Mouse (Mus musculus): ENCODE results near the gene Lrrc4. TPM values are rescaled to one million over a fixed set of nuclear protein-coding genes. Genes with fewer than 3 reads are reported as not detected.

Lrrc4 gene
- polyA plus RNA-seq, 1 experiment, result 0.32 TPM

DNA sequence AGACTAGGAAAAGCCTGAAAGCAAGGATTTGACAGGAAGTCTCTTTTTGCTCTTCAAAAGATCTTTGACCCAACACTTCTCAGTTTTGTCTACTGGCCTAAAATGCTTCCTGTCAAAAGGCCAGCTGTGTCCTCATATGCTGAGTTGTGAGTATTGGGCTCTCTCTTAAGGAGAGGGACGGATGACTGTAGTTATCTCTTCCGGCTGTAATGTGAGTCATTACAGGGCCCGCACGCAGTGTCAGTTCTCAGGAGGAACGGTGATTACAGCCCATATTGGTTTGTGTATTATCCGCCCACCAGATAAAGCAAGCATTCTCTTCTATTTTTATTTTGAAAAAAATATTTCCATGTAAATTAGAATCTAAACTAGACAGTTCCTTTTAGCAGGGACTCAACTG is 209.0 kb downstream of the Lrrc4 start:
- Histone ChIP-seq H3K36me3 (ENCODE audit: control insufficient read depth, insufficient read depth) (peaks cover 46% of the 10 kb centered on the region), H3K27me3 (ENCODE audit: control insufficient read depth, insufficient read depth, insufficient read length) (no peaks in the 10 kb centered on the region), H3K79me3 (ENCODE audit: low read depth) (peaks cover 28% of the 10 kb centered on the region), H3K79me2 (ENCODE audit: control insufficient read depth, insufficient read depth) (peaks cover 84% of the 10 kb centered on the region), H3ac (ENCODE audit: control insufficient read depth, insufficient read length, low read depth) (no peak overlapping the region), H3K4me3 (ENCODE audit: insufficient read depth, poor library complexity, severe bottlenecking) (no peak overlapping the region)
- TF ChIP-seq FOSL1 (IDR thresholded peaks at IDR 0.05; ENCODE audit: insufficient read depth, low read length, poor library complexity, severe bottlenecking) (no peak), MYOD1 (IDR thresholded peaks at IDR 0.05; ENCODE audit: control insufficient read depth, insufficient read length, low read depth) (no peak), MAX (IDR thresholded peaks at IDR 0.05) (no peak), MYOG (IDR thresholded peaks at IDR 0.05; ENCODE audit: control insufficient read depth, extremely low read depth, insufficient read length) (no peak), CTCF (IDR thresholded peaks at IDR 0.05; ENCODE audit: control insufficient read depth, insufficient read depth, insufficient read length) (no peak), USF1 (IDR thresholded peaks at IDR 0.05; ENCODE audit: low read depth) (no peak), CEBPB (IDR thresholded peaks at IDR 0.05; ENCODE audit: low read depth) (no peak)

- H3K27me3 ChIP-seq (ENCODE audit: control insufficient read depth, insufficient read depth, insufficient read length), result no peaks in the 10 kb centered on the region
- no peak overlapping the region for H3ac ChIP-seq (ENCODE audit: control insufficient read depth, insufficient read length, low read depth)
- peaks cover 29% of the 10 kb centered on the region for H3K79me3 ChIP-seq (ENCODE audit: low read depth)
- H3K79me2 ChIP-seq (ENCODE audit: control insufficient read depth, insufficient read depth), result peaks cover 89% of the 10 kb centered on the region
- peaks cover 41% of the 10 kb centered on the region for H3K36me3 ChIP-seq (ENCODE audit: control insufficient read depth, insufficient read depth)
- no peak for TF ChIP-seq CTCF (IDR thresholded peaks at IDR 0.05; ENCODE audit: control insufficient read depth, insufficient read depth, insufficient read length)
- no peak for TF ChIP-seq MAX (IDR thresholded peaks at IDR 0.05)
- TF ChIP-seq MYOD1 (IDR thresholded peaks at IDR 0.05; ENCODE audit: control insufficient read depth, insufficient read length, low read depth), result no peak
- TF ChIP-seq USF1 (IDR thresholded peaks at IDR 0.05; ENCODE audit: low read depth), result no peak
- no peak for TF ChIP-seq FOSL1 (IDR thresholded peaks at IDR 0.05; ENCODE audit: insufficient read depth, low read length, poor library complexity, severe bottlenecking)
- no peak for TF ChIP-seq MYOG (IDR thresholded peaks at IDR 0.05; ENCODE audit: control insufficient read depth, extremely low read depth, insufficient read length)
- no peak for TF ChIP-seq CEBPB (IDR thresholded peaks at IDR 0.05; ENCODE audit: low read depth)
- no peak overlapping the region for H3K4me3 ChIP-seq (ENCODE audit: insufficient read depth, poor library complexity, severe bottlenecking)
Observed at GRCm38 (mm10) chr6:28621961-28622360, 209.6 kb downstream of the Lrrc4 start.

- peaks cover 36% of the 10 kb centered on the region for H3K36me3 ChIP-seq (ENCODE audit: control insufficient read depth, insufficient read depth)
- TF ChIP-seq MAX (IDR thresholded peaks at IDR 0.05) (no peak), MYOG (IDR thresholded peaks at IDR 0.05; ENCODE audit: control insufficient read depth, extremely low read depth, insufficient read length) (no peak)
- peaks cover 34% of the 10 kb centered on the region for H3K79me3 ChIP-seq (ENCODE audit: low read depth)
- no peak overlapping the region for H3K4me3 ChIP-seq (ENCODE audit: insufficient read depth, poor library complexity, severe bottlenecking)
- H3K27me3 ChIP-seq (ENCODE audit: control insufficient read depth, insufficient read depth, insufficient read length), result no peaks in the 10 kb centered on the region
- peaks cover 91% of the 10 kb centered on the region for H3K79me2 ChIP-seq (ENCODE audit: control insufficient read depth, insufficient read depth)
- no peak overlapping the region for H3ac ChIP-seq (ENCODE audit: control insufficient read depth, insufficient read length, low read depth)
Observed at GRCm38 (mm10) chr6:28621431-28621830, 210.1 kb downstream of the Lrrc4 start.

GRCm38 (mm10) chr6:28618751-28619153 is 212.8 kb downstream of the Lrrc4 start:
- H3K36me3 ChIP-seq (ENCODE audit: control insufficient read depth, insufficient read depth), result peaks cover 20% of the 10 kb centered on the region
- H3K27me3 ChIP-seq (ENCODE audit: control insufficient read depth, insufficient read depth, insufficient read length), result no peaks in the 10 kb centered on the region
- TF ChIP-seq MYOG (IDR thresholded peaks at IDR 0.05; ENCODE audit: control insufficient read depth, extremely low read depth, insufficient read length) (no peak), MAX (IDR thresholded peaks at IDR 0.05) (no peak), CTCF (IDR thresholded peaks at IDR 0.05; ENCODE audit: control insufficient read depth, insufficient read depth, insufficient read length) (no peak), MYOD1 (IDR thresholded peaks at IDR 0.05; ENCODE audit: control insufficient read depth, insufficient read length, low read depth) (no peak)
- H3K79me3 ChIP-seq (ENCODE audit: low read depth), result peaks cover 51% of the 10 kb centered on the region
- H3ac ChIP-seq (ENCODE audit: control insufficient read depth, insufficient read length, low read depth), result no peak overlapping the region
- H3K4me3 ChIP-seq (ENCODE audit: insufficient read depth, poor library complexity, severe bottlenecking), result no peak overlapping the region
- H3K79me2 ChIP-seq (ENCODE audit: control insufficient read depth, insufficient read depth), result peaks cover 92% of the 10 kb centered on the region

DNA sequence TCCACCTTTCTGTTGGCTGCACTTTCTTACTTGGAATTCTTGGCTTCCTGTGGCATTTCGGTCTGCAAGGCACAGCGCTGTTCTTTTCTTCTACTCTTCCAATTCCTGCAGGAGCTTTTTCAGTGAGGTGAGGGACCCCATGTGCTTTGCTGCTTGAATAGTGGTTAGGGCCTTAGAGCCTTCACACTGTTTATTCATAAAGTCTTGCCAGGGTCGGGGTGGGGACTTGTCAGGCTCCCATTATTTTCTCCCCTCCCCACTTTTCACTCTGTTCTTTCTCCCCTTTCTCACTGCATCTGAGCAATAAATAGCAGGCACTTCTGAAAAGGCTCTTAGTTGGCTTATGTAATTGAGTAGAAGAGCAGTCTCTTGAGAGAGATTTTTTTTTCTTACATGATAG is 213.2 kb downstream of the Lrrc4 start:
- no peak for TF ChIP-seq FOSL1 (IDR thresholded peaks at IDR 0.05; ENCODE audit: insufficient read depth, low read length, poor library complexity, severe bottlenecking)
- no peak for TF ChIP-seq CTCF (IDR thresholded peaks at IDR 0.05; ENCODE audit: control insufficient read depth, insufficient read depth, insufficient read length)
- no peak for TF ChIP-seq CEBPB (IDR thresholded peaks at IDR 0.05; ENCODE audit: low read depth)
- TF ChIP-seq MYOD1 (IDR thresholded peaks at IDR 0.05; ENCODE audit: control insufficient read depth, insufficient read length, low read depth), result no peak
- TF ChIP-seq MAX (IDR thresholded peaks at IDR 0.05), result no peak
- TF ChIP-seq MYOG (IDR thresholded peaks at IDR 0.05; ENCODE audit: control insufficient read depth, extremely low read depth, insufficient read length), result no peak
- TF ChIP-seq USF1 (IDR thresholded peaks at IDR 0.05; ENCODE audit: low read depth), result no peak
- no peaks in the 10 kb centered on the region for H3K27me3 ChIP-seq (ENCODE audit: control insufficient read depth, insufficient read depth, insufficient read length)
- no peak overlapping the region for H3K4me3 ChIP-seq (ENCODE audit: insufficient read depth, poor library complexity, severe bottlenecking)

DNA sequence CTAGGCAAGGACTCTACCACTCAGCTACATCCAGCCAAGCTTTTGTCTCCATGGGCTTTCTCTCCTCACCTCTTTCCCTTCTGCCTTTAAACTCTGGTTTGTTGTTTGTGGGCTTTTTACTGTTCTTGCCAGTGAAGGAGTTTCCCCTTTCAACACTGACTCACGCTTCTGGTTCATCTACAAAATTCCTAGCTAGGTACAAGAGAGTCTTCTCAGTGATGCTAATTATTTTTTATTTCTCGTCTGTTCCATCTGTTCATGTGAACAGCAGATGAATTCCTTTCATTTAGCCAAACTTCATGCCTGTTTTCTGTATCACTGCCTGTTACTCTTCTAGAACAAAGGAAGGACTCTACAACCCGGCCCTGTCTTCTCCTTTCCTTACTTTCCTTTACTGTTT is 215.6 kb downstream of the Lrrc4 start:
- Histone ChIP-seq H3K79me3 (ENCODE audit: low read depth) (peaks cover 46% of the 10 kb centered on the region), H3ac (ENCODE audit: control insufficient read depth, insufficient read length, low read depth) (no peak overlapping the region), H3K27me3 (ENCODE audit: control insufficient read depth, insufficient read depth, insufficient read length) (no peaks in the 10 kb centered on the region), H3K79me2 (ENCODE audit: control insufficient read depth, insufficient read depth) (peaks cover 97% of the 10 kb centered on the region), H3K4me3 (ENCODE audit: insufficient read depth, poor library complexity, severe bottlenecking) (no peak overlapping the region), H3K36me3 (ENCODE audit: control insufficient read depth, insufficient read depth) (peaks cover 13% of the 10 kb centered on the region)
- TF ChIP-seq CTCF (IDR thresholded peaks at IDR 0.05; ENCODE audit: control insufficient read depth, insufficient read depth, insufficient read length) (no peak), MYOG (IDR thresholded peaks at IDR 0.05; ENCODE audit: control insufficient read depth, extremely low read depth, insufficient read length) (no peak), MYOD1 (IDR thresholded peaks at IDR 0.05; ENCODE audit: control insufficient read depth, insufficient read length, low read depth) (no peak), MAX (IDR thresholded peaks at IDR 0.05) (no peak), USF1 (IDR thresholded peaks at IDR 0.05; ENCODE audit: low read depth) (no peak), CEBPB (IDR thresholded peaks at IDR 0.05; ENCODE audit: low read depth) (no peak), FOSL1 (IDR thresholded peaks at IDR 0.05; ENCODE audit: insufficient read depth, low read length, poor library complexity, severe bottlenecking) (no peak)

More for the DNA sequence above, 213.2 kb downstream of the Lrrc4 start:
- peaks cover 92% of the 10 kb centered on the region for H3K79me2 ChIP-seq (ENCODE audit: control insufficient read depth, insufficient read depth)
- peaks cover 52% of the 10 kb centered on the region for H3K79me3 ChIP-seq (ENCODE audit: low read depth)
- no peak overlapping the region for H3ac ChIP-seq (ENCODE audit: control insufficient read depth, insufficient read length, low read depth)
- H3K36me3 ChIP-seq (ENCODE audit: control insufficient read depth, insufficient read depth), result peaks cover 20% of the 10 kb centered on the region

Data from C2C12 (cell line).